Mouse (Mus musculus): ENCODE results near the gene Scarf2.

Scarf2 gene

DNA sequence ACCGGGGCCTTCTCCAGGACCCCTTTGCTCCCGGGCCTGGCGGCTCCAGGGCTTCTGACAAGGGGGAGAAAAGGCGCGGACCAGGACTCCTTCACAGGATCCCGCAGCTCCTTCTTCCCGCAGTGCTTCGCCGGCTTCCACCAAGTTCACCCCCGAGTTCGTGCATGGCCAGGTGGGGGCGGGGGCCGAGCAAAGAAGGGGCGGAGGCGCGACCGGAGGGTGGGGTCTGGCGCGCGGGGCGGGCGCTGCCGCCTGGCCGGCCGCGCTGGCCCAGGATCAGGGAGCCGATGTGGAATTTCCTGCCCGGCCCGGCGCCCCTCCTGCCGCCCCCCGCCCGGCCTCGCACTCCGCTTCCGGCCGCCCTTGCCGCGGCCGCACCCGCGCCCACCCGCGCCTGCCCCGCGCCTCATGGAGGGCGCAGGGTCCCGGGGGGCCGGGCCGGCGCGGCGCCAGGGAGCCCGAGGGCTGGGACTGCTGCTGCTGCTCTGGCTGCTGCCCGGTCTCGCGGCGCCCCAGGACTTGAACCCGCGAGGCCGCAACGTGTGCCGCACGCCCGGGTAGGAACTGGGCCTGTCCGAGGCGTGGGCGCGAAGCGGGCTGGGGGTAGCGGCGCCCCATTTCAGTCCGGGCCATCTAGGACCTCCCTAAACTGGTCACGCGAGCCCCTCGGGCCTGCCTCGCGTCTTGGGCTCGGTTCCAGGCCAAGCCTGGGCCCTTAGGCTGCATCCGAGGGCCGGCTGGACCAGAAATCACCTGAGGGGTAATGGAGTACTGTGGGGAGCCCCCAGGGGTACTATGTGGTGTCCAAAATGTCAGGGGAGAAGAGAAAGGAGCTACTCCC, at the start of gene Scarf2:
Gene Scarf2, plus strand, starts transcription at position 312 of the 841 bp plus-strand sequence.
- no peak for DNase-seq

DNA sequence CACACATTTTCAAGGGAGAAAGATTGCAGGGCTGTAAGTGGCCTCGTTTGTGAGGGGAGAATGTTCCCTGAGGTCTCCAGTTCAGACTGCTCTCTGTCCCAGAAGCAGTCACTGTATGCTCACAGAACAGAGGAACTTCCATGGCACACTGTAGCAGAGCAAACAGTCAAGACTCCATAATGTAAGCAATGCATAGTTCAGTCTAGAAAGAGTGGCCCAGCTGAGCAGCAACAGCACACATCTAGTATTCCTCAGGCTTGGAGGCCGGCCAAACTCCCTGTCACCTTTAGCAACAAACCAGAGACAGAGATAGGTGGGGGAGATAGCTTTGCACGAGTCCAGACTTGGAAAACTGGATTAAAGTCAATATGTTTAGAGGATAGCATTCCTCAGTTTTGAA, 44.1 kb upstream of the Scarf2 start:
- no peak for DNase-seq

DNA sequence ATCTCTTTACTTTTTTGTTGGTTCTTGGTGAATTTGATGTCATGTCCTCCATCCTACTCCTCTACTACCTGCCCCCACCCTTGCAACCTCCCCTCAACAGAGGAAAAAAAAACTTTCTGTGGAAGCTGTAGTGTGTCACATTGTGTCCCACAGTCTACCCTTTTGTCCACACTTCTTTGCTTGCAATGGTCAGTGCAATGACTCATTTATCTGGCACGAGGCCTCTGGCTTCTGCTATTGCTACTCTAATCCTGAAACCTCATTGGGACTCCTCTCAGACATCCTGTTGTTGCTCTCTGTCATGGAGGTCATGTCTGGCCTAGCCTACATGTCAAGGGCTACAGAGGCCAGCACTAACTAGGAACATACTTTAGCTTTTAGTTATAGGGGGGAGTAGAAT, 43.4 kb upstream of the Scarf2 start:
- DNase-seq: no peak

DNA sequence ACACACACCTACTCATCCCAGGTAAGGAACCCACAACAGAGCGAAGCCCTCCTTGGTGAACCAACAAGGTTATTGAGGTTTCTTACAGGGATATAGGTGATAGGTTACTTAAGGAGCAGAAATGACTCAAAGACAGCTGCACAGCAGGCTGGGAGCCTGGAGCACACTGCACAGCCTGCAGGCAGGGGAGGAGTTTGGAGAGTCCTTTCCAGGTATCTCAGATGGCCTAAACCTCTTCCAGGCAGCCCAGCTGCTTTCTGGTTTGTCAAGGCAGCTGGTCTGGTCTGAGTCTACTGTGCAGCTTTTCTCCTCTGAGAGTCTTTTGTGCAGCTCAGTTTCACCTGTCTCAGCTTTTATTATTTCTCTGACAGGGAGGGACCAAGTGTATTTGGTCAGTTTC, 39.3 kb upstream of the Scarf2 start:
- no peak for DNase-seq

DNA sequence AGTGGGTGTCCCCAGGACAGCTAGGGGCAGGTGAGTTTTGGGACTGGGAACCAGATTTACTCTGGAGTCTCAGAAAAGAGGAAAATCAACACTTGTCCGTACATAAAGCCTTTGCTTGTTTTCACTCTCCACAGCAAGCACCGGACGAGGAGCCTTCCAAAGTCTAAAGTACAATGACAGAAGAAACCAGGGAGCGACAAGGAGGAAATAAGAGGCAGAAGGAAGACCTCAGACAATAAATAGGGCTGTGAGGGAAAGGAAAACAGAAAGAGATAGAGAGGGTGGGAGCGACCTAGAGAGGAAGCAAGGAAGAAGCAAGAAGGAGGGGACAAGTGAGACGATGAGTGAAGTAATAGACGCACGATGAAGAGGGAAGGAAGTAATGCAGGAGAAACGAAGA, 38.2 kb upstream of the Scarf2 start:
- no peak for DNase-seq

DNA sequence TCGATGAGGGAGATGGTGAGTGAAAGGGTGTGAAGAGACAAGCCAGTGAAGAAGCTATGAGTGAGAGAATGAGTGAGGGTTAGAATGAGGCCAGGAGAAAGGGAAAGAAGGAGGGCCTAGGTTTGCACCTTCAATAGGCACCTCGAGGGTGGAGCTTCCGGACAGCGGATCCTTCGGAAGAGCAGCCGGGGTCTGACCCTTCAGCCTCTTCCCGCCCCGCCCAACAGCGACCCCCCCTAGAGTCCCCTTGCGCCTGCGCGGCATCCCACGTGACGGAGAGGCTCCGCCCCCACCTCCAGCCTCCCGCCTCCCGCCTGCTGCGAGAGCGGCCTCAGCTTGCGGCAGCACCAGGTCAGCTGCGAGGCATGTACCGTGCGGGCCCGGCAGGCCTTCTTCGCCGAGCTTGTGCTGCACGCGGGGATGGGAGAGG, 37.7 kb upstream of the Scarf2 start, which contains the start of gene Klhl22:
Gene Klhl22, plus strand, starts transcription at position 275 of the 430 bp plus-strand sequence.
- peak; percentile 97 for DNase-seq

DNA sequence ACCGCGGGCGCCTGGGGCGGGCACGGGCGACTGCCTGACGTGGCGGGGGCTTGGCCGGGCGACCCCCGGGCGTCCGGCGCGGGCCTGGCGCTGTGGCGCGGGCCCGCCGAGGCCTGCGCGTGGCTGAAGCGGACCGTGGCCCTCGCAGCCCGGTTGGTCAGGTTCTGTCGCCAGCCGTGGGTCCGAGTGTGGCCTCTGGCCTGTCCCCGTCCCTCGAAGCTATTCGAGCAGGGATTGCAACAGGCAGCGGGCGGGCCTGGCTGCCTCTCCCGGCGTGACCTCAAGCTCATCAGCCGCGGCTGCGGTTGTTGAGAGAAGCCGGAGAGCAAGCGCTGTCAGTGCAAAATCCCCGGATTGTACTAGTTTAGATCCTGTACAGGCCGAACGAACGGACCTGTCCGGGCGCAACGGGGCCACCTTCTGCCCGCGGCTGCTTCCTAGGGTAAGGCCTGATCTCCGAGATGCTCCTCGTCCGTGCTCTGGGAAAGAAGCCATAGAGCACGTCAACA, 37.2 kb upstream of the Scarf2 start:
- peak; percentile 68 to 69 for DNase-seq

DNA sequence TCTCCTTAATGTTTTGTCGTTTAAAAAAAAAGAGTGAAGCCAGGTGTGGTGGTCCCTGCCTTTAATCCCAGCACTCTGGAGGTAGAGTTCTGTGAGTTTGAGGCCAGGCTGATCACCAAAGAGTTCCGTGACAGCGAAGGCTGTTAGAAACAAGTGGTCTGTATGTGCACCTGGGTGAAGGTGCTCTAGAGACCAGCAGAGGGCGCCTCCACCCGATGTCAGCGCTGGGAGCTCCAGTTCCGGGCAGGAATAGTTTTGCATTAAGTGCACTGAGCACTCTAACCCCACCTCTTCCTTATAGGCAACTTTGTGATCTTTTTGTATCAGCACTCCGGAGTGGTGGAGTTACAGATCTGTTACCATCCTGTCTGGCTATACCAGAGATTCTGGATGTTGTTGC, 36.4 kb upstream of the Scarf2 start:
- DNase-seq: peak; percentile 60 to 70

DNA sequence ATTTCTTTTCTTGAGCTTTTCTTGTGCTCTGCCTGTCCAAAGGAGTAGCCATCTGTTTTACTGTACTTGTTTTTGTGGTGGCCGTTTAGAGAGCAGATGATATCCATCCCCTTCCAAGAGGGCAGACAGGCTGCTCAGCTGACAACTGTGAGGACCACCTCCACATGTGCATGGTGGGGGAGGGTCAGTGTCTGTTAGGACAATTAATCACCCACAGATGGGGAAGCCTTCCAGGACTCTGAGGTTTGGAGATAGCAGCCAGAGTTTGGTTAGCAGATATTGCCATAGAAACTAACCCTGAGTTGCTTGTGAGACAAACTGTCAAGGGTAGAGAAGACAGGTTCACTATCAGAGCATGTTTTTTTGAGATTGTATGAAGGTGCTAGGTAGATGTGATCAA, 36.0 kb upstream of the Scarf2 start:
- peak; percentile 22 to 29 for DNase-seq

DNA sequence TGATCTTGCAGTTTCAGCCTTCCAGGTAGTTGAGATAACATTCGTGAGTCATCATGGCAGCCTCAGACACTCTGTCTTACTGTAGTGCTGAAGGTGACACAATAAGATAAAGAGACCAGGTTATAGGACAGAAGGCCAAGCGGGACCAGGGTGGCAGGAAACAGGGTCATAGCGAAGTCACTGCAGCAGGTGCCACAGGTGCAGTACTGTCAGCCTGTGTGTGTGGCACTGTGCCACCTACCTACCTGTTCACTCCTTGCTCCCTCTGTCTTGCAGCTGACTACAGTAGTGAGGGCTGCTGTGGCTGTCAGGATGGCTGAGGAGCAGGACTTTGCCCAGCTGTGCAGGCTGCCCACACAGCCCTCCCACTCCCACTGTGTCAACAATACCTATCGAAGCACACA, 33.0 kb upstream of the Scarf2 start:
- DNase-seq: no peak

DNA sequence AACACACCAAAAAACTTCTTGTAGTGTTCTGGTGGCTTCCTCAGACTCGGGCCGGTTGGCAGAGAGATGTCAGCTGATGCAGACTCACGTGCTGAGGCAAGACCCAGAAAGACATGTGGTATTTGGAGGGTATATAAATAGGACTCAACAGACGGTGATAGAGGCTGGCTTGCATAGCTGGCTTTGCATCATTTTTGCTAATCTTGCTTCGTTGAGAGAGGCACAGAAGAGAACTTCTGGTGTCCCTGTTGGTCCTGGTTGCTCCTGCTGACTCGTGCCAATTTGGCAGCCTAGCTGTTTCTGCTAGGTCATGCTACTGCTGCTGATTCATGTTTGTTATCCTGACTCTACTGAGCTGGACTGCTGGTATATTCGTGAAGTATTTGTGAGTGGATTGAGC, 28.2 kb upstream of the Scarf2 start:
- DNase-seq: peak; percentile 76

DNA sequence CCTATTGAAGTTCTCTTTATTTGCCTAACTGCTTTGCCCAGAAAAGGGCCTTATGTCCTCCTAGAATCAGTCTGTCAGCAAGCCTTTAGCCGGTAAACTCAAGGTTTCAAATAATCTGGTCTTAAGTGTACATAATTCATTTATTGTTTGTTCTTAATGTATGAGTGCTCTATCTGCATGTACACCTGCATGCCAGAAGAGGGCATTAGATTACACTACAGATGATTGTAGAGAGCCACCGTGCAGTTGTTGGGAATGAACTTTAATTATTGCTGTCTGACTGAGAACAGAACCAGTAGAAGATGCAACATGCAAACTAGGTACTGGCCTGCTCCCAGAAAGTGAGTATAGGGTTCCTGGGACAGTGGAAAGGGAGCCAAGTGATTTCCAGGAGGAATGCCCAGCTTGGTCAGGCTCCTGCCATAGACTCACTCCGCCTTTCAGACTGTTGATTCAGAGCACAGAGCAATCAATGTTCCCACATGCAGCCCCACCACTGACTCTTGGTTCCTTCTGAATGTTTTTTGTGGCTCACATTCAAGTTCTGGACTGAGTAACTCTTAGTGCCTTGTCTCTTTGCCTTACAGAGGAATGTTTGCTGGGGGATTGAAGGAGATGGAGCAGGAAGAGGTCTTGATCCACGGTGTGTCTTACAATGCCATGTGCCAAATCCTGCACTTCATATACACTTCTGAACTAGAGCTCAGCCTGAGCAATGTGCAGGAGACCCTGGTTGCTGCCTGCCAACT, 25.8 kb upstream of the Scarf2 start:
- no peak for DNase-seq

DNA sequence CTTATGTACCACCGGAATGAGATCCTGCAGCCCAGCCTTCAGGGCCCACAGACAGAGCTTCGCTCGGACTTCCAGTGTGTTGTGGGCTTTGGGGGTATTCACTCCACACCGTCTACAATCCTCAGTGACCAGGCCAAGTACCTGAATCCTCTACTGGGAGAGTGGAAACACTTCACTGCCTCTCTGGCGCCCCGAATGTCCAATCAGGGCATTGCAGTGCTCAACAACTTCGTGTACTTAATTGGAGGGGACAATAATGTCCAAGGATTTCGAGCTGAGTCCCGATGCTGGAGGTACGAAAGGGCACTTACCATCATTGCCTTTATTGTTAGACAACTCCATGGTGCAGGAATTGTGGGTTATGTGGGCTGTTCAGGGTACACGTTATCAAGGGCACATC, 20.3 kb upstream of the Scarf2 start:
- DNase-seq: peak; percentile 62 to 82

DNA sequence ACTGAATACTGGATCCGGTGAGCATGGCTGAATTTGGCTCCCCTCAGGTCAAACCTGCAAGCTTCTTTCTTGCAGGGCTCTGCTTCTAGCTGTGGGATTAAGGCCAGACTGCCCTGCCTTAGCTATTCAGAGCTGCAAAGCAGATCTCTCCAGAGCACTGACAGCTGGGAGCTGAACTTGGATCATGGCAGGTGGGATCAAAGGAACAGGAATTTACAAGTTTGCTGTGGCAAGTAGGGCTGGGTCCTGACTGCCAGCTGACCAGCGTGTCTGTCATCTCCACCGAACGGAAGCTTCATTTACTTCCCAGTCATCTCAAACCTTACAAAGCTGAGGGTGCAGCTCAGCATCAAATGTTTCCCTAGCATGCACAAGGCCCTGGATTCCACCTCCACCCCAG, 18.9 kb upstream of the Scarf2 start:
- DNase-seq: no peak

DNA sequence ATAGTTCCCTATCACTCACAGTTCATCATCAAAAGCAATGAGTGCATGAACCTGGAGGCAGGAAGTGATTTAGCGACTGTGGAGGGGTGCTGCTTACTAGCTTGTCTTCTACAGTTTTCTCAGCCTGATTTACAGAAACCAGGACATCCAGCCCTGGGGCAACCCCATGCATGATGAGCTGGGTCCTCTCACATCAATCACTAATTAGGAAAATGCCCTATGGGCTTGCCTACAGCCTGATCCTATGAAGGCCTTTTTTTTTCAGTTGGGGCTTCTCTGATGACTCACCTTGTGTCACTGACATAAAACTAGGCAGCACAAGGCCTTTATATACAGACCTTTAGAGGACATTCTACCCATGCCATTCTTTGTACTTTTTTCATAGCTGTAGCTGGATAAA, 17.4 kb upstream of the Scarf2 start:
- DNase-seq: no peak

DNA sequence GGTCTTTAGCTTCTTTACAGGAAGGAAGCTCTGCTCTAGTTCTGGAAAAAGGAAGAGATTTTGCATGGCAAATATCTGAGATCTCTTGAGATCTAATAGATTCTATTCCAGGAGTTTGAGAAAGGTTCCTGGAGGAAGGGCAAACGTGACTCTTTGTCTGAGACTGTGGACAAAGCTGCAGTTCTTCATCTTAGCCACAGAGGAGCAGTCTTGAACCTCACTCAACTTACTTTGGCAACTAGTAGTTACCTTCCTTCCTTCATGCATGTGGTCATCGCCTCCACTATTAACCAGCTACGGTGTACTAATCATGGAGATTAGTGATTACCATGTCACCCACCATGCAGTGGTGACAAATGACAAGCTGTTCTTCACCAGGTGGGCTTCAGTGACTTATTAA, 11.7 kb upstream of the Scarf2 start:
- DNase-seq: peak in 1 of 2 experiments; percentile 10

DNA sequence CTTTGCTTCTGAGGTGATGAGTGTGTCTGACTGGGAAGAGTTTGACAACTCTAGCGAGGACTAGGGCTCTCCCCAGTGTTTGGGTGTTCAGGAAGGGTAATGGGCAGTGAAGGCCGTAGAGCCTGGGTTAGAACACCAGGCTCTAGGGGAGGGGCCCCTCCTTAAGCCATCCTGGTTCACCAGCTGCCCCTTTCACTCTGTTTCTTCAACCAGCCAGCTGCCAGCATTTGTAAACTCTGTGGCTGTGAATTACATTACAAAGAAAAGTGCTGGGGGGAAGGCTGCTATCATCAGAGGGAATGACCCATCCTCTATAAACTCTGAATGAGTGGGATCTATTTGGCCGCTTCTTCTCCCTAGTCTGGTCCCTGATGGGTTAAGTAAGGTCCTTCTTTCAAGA, 4.4 kb upstream of the Scarf2 start:
- DNase-seq: no peak

DNA sequence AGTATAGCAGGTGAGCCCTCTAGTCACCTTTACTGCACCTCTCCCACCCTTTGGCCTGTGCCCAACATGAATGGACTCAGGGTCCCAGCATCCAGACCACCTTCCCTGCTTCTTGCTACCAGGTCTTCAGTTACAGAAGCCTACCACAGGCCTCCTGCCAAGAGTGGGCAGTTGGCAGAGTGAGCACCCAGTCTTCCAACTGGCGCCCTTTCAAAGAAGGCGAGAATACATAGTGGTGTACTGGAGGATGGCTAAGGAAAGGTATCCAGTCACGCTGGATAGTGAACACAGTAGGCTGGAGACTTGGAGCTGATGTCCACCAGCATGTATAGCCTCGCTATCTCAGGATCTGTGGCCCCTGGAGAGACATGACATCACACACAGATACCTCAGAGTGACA, 3.0 kb upstream of the Scarf2 start:
- peak; percentile 73 to 76 for DNase-seq

DNA sequence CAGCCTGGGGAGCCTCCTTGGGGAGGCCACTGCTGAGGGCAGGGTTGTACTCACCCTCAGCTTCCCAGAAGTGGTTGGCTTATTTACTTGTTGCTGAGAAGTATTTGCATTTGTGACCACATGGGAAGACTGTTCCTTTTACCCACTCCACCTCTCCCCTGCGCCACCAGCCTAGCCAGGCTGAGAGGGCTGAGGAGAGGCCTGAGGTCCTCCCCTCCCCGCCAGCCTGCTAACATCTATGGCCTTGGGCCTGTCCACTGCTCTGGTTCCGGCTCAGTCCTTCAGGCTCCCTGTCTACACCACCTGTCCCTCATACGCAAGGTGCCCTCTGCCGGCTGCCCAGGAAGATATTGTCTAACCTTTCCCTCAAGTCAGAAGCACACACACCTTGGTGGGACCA, 1.4 kb upstream of the Scarf2 start:
- DNase-seq: no peak

DNA sequence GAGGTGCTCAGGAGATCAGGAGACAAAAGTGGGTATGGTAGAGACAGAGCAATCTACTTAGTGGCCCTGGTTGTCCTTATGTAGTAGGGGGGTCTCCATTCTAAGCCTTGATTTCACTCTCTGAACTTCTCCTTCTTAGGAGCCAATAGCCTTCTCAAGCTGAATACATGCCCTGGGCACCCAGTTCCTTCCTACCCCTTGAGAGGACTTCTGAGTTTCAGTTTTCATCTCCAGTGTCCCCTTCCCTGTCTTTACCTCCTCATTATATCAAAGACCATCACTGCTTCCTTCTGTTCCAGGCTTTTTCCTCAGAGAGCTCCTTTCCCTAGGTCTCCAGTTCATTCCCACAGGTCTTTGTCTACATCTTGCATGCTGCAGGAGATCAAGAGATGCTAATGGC, 563 bp upstream of the Scarf2 start:
- DNase-seq: no peak

DNA sequence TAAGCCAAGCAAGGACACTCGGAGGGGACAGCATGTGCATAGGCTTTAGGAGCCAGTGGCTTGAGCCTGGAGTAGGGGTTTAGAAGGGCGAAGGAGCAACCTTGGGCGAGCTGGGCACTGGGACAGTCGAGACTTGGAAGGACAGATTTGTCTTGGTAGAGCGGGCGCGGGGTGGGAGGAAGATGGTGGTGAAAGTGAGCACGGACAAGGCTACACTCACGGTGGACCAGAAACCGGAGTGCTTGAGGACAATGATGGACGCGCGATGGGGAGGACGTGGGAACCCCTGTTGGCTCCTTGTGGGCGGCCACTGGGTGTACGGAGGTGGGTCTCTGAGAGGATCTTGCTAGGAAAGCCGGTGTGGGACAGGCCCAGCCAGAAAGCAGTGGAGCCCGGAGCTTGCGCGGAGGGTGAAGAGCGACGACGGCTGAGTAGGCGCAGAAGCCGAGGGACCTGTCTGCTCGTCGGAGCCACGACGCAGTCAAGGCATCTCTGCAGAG, 780 bp downstream of the Scarf2 start:
- DNase-seq: no peak

DNA sequence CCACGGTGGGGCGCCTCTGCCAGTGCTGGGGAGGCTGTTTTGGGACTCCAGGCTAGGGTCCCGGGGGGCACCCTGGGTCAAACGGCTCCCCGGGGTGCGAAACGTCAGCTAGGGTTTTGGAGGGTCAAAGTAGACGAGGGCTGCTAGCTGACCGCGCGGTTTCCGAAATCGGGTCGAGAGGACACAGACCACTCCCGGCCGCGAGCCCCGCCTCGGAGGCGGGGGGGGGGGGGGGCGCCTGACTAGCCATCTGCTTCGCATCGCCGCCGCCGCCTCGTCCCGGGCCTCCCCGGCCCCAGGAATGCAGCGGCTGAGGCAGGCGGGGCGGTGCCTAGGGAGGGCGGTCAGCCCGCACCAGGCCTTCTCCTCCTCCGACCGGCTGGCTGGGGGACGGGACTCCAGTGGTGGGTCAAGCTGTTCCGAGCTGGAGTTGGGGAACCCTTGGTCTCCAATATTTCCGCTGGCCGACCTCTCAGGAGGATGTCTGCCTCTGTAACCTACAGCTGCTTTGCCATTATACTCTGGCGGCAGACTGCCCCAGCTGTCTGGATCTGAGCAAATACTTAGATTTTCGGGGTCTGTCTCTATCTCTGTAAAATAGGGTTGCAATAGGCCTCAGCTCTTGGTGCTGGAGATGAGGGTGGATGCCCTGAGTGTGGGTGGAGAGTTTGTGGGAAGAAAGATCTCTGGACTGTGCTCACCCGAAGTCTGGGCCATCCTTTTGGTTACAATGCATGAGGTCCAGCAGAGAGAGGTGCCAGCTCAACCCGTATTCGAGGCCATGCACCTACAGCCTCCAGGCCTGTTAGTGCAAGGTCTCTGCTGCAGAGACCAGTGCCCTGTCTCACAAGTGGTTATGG, 1.5 kb downstream of the Scarf2 start:
- no peak for DNase-seq

DNA sequence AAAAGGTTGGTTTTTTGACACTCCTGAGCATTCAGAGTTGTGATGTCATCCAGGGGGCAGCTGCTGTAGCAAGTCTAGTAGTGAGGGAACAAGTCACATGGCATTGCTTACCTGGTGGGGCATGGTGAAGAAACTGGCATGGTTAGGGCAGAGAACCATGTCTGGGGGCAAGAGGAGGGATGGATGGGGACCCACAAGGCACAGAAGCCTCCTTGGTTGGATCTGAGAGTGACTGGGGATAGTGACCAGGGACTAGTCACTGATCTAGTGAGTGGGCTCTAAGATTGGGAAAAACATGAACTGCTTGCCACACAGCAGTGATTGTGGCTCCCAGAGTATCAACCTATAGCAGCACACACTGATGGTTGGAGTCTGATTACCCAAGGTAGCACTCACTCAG, 2.5 kb downstream of the Scarf2 start:
- DNase-seq: no peak

Measured in cerebellum, postnatal 14 days (tissue).